Mouse (Mus musculus): ENCODE measurements around the gene Rgl1. TPM values are rescaled to one million over a fixed set of nuclear protein-coding genes. Genes with fewer than 3 reads are reported as not detected.

Gene Rgl1
- total RNA-seq, 1 experiment = 1.3 TPM

DNA sequence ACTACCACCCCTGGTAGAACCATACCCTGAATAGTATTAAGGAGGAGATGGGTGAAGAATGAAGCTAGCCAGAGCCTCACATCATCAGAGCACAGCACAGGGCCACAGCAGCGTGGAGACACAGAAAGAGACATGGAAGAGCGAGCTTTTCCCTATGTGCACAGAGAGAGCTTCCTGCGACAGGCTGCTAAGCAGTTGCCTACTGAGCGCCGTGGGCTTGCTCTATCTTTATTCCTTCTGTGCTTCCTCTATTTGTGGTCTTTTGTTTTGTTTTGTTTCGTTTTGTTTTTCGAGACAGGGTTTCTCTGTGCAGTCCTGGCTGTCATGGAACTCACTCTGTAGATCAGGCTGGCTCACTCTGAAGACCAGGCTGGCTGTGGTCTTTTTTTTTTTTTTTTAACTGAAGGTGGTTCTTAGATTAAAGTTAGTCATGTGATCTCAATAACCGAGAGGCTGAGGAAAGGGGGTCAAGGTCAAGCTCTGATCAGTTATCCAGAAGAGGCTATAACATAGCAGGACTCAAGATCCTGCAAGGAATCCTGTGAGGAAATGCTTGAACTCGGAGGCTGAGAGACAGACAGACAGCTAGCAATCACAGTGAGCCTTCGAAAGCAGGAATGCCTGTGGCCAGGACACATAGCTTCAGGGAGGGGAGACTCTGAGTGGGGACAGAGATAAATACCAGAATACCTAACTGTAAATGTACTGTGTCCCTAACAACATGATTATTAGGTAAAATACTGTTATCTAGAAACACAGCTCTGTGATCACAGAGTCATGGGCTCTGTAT, 150.0 kb downstream of the Rgl1 start:
- Histone ChIP-seq H3K36me3 (ENCODE audit: control insufficient read depth, insufficient read depth, low read length, poor library complexity, severe bottlenecking) (no peaks in the 10 kb centered on the region), H3K4me1 (ENCODE audit: control insufficient read depth in 2 of 2, insufficient read depth in 2 of 2, low read length in 2 of 2, poor library complexity in 1 of 2) (no peaks in the 10 kb centered on the region), H3K9ac (ENCODE audit: insufficient read depth, low read depth, low read length, poor library complexity, severe bottlenecking) (no peak overlapping the region), H3K4me3 (ENCODE audit: insufficient read depth in 1 of 2, low read depth in 1 of 2, low read length in 2 of 2, poor library complexity in 1 of 2, severe bottlenecking in 1 of 2) (no peak overlapping the region), H3K27ac (ENCODE audit: insufficient read depth, low read depth, low read length, poor library complexity, severe bottlenecking) (no peak overlapping the region), H3K9me3 (ENCODE audit: control insufficient read depth, insufficient read depth, low read depth, low read length) (no peaks in the 10 kb centered on the region)
- in situ Hi-C loops (cut with MboI; ENCODE audit: low sequenced_read_pairs in 2 of 2, unreplicated experiment in 2 of 2) = no loop called here
- TF ChIP-seq ZNF384 (IDR thresholded peaks at IDR 0.05; ENCODE audit: low read depth, low read length) (no peak), CHD2 (IDR thresholded peaks at IDR 0.05; ENCODE audit: low read depth, low read length) (no peak), HCFC1 (IDR thresholded peaks at IDR 0.05; ENCODE audit: borderline replicate concordance, insufficient read depth, low read length) (no peak), MAFK (IDR thresholded peaks at IDR 0.05; ENCODE audit: insufficient read depth, low read depth, low read length) (no peak), ZC3H11A (IDR thresholded peaks at IDR 0.05; ENCODE audit: borderline replicate concordance, low read depth, low read length) (no peak)
- no peak for DNase-seq (ENCODE audit: low read depth, low spot score)

DNA sequence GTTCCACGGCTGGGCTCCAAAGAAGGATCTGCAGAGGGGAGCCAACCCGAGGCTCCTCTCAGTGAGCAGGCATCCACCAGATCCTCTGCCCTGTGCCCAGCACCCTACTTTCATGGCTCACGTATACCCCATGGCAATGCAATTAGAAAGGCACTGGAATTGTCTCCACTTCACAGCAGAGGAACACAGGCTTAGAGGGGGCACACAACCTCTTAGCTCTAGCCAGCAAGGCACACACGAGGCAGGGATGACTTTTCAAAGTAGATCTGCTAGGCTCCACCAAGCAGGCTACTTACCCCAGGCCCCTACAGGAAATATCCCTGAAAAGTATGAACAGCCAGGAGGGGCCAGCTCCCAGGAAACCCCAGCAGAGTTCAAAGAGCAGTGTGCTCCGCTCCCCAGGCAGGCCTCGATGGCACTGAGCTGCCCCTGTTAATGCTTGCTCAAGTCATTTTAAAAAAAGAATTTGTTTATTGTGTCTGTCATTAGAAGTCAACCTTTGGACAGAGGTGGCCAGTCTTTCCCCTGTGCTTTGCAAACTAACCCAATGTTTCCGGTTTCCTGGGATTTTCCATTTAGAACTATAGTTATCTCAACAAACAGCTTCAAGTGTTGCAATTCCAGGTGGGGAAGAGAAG, 151.3 kb downstream of the Rgl1 start:
- Histone ChIP-seq H3K9me3 (ENCODE audit: control insufficient read depth, insufficient read depth, low read depth, low read length) (no peaks in the 10 kb centered on the region), H3K4me1 (ENCODE audit: control insufficient read depth in 2 of 2, insufficient read depth in 2 of 2, low read length in 2 of 2, poor library complexity in 1 of 2) (no peaks in the 10 kb centered on the region), H3K27ac (ENCODE audit: insufficient read depth, low read depth, low read length, poor library complexity, severe bottlenecking) (no peak overlapping the region), H3K4me3 (ENCODE audit: insufficient read depth in 1 of 2, low read depth in 1 of 2, low read length in 2 of 2, poor library complexity in 1 of 2, severe bottlenecking in 1 of 2) (no peak overlapping the region), H3K36me3 (ENCODE audit: control insufficient read depth, insufficient read depth, low read length, poor library complexity, severe bottlenecking) (no peaks in the 10 kb centered on the region), H3K9ac (ENCODE audit: insufficient read depth, low read depth, low read length, poor library complexity, severe bottlenecking) (no peak overlapping the region)
- in situ Hi-C loops (cut with MboI; ENCODE audit: low sequenced_read_pairs in 2 of 2, unreplicated experiment in 2 of 2) = no loop called here
- TF ChIP-seq ZC3H11A (IDR thresholded peaks at IDR 0.05; ENCODE audit: borderline replicate concordance, low read depth, low read length) (no peak), HCFC1 (IDR thresholded peaks at IDR 0.05; ENCODE audit: borderline replicate concordance, insufficient read depth, low read length) (no peak), CHD2 (IDR thresholded peaks at IDR 0.05; ENCODE audit: low read depth, low read length) (no peak), MAFK (IDR thresholded peaks at IDR 0.05; ENCODE audit: insufficient read depth, low read depth, low read length) (no peak), ZNF384 (IDR thresholded peaks at IDR 0.05; ENCODE audit: low read depth, low read length) (no peak)
- DNase-seq (ENCODE audit: low read depth, low spot score) = no peak

DNA sequence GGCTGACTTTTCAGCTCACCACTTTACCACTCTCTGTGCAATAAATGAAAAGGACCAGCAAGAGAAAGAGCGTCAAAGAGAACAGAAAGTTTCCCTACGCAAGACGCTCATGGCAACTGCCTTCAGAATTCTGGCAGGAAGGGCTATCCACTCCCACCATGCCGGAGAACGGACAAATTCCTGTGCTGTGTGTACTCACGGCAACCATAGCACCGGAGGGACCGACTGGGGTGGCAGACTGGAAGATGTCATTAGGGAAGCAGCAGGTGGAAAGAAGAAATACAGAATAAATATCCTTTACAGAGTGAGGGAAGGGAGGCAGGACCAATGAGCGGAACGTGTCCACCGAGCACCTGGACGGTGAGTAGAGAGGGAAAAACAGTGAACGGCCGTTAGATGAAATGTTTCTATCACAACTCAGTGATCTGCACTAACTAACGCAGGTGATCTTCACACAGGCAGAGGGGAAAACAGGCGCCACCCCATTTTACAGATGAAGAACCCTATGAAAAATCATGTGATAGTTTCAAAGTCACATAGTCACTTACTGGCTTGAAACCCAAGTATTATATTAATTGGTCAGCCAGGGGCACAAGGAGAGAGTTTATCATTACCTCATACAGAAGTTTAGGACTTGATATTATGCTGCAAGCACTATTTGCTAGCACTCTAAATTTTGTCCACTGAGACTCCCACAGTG, 152.8 kb downstream of the Rgl1 start:
- in situ Hi-C loops (cut with MboI; ENCODE audit: low sequenced_read_pairs in 2 of 2, unreplicated experiment in 2 of 2) = no loop called here
- H3K9me3 ChIP-seq (ENCODE audit: control insufficient read depth, insufficient read depth, low read depth, low read length) = no peaks in the 10 kb centered on the region
- H3K27ac ChIP-seq (ENCODE audit: insufficient read depth, low read depth, low read length, poor library complexity, severe bottlenecking) = no peak overlapping the region
- no peaks in the 10 kb centered on the region for H3K4me1 ChIP-seq (ENCODE audit: control insufficient read depth in 2 of 2, insufficient read depth in 2 of 2, low read length in 2 of 2, poor library complexity in 1 of 2)
- TF ChIP-seq ZNF384 (IDR thresholded peaks at IDR 0.05; ENCODE audit: low read depth, low read length) (no peak), CHD2 (IDR thresholded peaks at IDR 0.05; ENCODE audit: low read depth, low read length) (no peak), MAFK (IDR thresholded peaks at IDR 0.05; ENCODE audit: insufficient read depth, low read depth, low read length) (no peak), HCFC1 (IDR thresholded peaks at IDR 0.05; ENCODE audit: borderline replicate concordance, insufficient read depth, low read length) (no peak), ZC3H11A (IDR thresholded peaks at IDR 0.05; ENCODE audit: borderline replicate concordance, low read depth, low read length) (no peak)
- DNase-seq (ENCODE audit: low read depth, low spot score) = no peak
- no peak overlapping the region for H3K4me3 ChIP-seq (ENCODE audit: insufficient read depth in 1 of 2, low read depth in 1 of 2, low read length in 2 of 2, poor library complexity in 1 of 2, severe bottlenecking in 1 of 2)
- H3K36me3 ChIP-seq (ENCODE audit: control insufficient read depth, insufficient read depth, low read length, poor library complexity, severe bottlenecking) = no peaks in the 10 kb centered on the region
- H3K9ac ChIP-seq (ENCODE audit: insufficient read depth, low read depth, low read length, poor library complexity, severe bottlenecking) = no peak overlapping the region

DNA sequence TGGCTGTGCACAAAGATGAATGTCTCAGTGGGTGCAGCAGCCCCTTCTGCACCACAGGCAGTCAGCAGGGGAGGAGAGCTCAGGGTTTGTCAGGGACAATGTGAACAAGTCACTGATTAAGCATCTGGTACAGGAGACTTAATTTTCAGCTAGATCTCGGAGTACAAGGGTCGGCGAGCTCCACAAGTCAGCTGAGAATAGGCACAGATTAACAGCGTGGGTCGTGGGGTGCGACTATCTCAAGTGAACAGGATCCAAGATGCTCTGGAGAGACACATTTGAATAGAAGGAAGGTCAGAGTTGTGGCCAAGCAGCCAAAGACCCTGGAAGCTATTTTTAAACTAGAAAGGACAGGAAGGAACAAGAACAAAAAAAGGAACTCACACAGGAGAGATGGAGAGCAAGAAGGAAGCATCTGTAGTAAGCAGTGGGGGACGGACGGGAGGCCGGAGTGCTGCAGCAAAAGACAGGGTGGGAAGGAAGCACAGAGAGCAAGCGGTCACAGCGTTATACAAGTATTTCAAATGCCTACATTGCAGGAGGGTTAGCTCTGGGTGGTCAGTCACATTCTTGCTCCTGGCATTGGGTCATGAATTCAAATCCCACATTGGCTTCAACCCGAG, 153.5 kb downstream of the Rgl1 start:
- Histone ChIP-seq H3K27ac (ENCODE audit: insufficient read depth, low read depth, low read length, poor library complexity, severe bottlenecking) (no peak overlapping the region), H3K36me3 (ENCODE audit: control insufficient read depth, insufficient read depth, low read length, poor library complexity, severe bottlenecking) (no peaks in the 10 kb centered on the region)

More for the DNA sequence above, 153.5 kb downstream of the Rgl1 start:
- Histone ChIP-seq H3K4me1 (ENCODE audit: control insufficient read depth in 2 of 2, insufficient read depth in 2 of 2, low read length in 2 of 2, poor library complexity in 1 of 2) (no peaks in the 10 kb centered on the region), H3K9me3 (ENCODE audit: control insufficient read depth, insufficient read depth, low read depth, low read length) (no peaks in the 10 kb centered on the region), H3K9ac (ENCODE audit: insufficient read depth, low read depth, low read length, poor library complexity, severe bottlenecking) (no peak overlapping the region), H3K4me3 (ENCODE audit: insufficient read depth in 1 of 2, low read depth in 1 of 2, low read length in 2 of 2, poor library complexity in 1 of 2, severe bottlenecking in 1 of 2) (no peak overlapping the region)
- TF ChIP-seq HCFC1 (IDR thresholded peaks at IDR 0.05; ENCODE audit: borderline replicate concordance, insufficient read depth, low read length) (no peak), ZC3H11A (IDR thresholded peaks at IDR 0.05; ENCODE audit: borderline replicate concordance, low read depth, low read length) (no peak), ZNF384 (IDR thresholded peaks at IDR 0.05; ENCODE audit: low read depth, low read length) (no peak), MAFK (IDR thresholded peaks at IDR 0.05; ENCODE audit: insufficient read depth, low read depth, low read length) (no peak)
- no peak for DNase-seq (ENCODE audit: low read depth, low spot score)
- in situ Hi-C loops (cut with MboI; ENCODE audit: low sequenced_read_pairs in 2 of 2, unreplicated experiment in 2 of 2) = no loop called here

Measured in ES-E14 (cell line).